Mouse (Mus musculus) hindbrain, embryonic 12.5 days (tissue): ENCODE results near the gene Cisd3. TPM values are rescaled to one million over a fixed set of nuclear protein-coding genes. Genes with fewer than 3 reads are reported as not detected.

Experiments used
- ATAC-seq: fragments of 200-750 bp; cut with Nextera tagmentation; 2 replicates; pipeline ENCODE4 v1.8.0; 2017; ENCODE audit warnings: moderate TSS enrichment; ENCODE audit not compliant: low FRiP score
- H3K27ac ChIP-seq: fragments of 300-500 bp; sonication (generic); 2 replicates; pipeline ENCODE4 v1.5.1; 2016; ENCODE audit warnings: mild to moderate bottlenecking
- H3K27me3 ChIP-seq: fragments of 300-500 bp; sonication (generic); 2 replicates; pipeline ENCODE4 v1.6.1; 2016; ENCODE audit warnings: mild to moderate bottlenecking
- H3K36me3 ChIP-seq: fragments of 300-500 bp; sonication (generic); 2 replicates; pipeline ENCODE4 v1.6.1; 2016; ENCODE audit warnings: mild to moderate bottlenecking
- H3K4me1 ChIP-seq: fragments of 300-500 bp; sonication (generic); 2 replicates; pipeline ENCODE4 v1.6.1; 2016
- H3K4me2 ChIP-seq: fragments of 300-500 bp; sonication (generic); replicated peaks from 2 replicates; pipeline ENCODE4 v1.6.1; 2016; ENCODE audit warnings: mild to moderate bottlenecking
- H3K4me3 ChIP-seq: fragments of 300-500 bp; sonication (generic); 2 replicates; pipeline ENCODE4 v1.5.1; 2016; ENCODE audit warnings: mild to moderate bottlenecking
- H3K9ac ChIP-seq: fragments of 300-500 bp; sonication (generic); 2 replicates; pipeline ENCODE4 v1.6.1; 2016; ENCODE audit warnings: mild to moderate bottlenecking, moderate library complexity
- H3K9me3 ChIP-seq: fragments of 300-500 bp; sonication (generic); replicated peaks from 2 replicates; pipeline ENCODE4 v1.6.1; 2016; ENCODE audit warnings: mild to moderate bottlenecking
- WGBS: fragments of 180-500 bp; shearing (Covaris S2); methylation state at CpG from one replicate; pipeline ENCODE4 v1.1.7; 2016; 5-methylcytosine and 5-hydroxymethylcytosine counted together
- polyA plus RNA-seq: library from polyadenylated mRNA; unstranded; fragments of >200 nt; fragmentation: Nextera tagmentation; extraction: Ambion mirVana; gene quantifications from 2 replicates; pipeline ENCODE4 v1.2.1, GENCODE M21; 2016

Gene Cisd3
- polyA plus RNA-seq, 1 experiment from 2014 or later, result 17.1 TPM

DNA sequence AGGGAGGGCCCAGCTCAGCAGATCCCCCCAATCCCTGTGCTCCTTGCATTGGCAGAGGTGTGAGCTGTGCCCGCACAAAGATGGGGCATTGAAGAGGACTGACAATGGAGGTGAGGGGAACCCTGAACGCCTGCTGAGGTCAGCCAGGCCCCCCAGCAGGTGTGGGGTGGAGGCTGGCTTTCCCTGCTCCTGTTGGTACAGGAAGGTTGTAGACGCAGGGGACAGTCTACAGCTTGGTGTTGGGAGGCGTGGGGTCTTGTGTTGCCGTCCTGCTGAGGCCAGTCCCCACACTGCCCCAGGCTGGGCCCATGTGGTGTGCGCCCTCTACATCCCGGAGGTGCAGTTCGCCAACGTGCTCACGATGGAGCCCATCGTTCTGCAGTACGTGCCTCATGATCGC is 20.2 kb upstream of the Cisd3 start:
- H3K27me3 ChIP-seq, result peaks cover 19% of the 10 kb centered on the region
- no peak overlapping the region; the same call in 1 of the 2 replicates for H3K4me3 ChIP-seq
- peak overlapping the region; percentile 82; the same call in 1 of the 2 replicates for H3K4me2 ChIP-seq
- 90% methylated on average over 13 of the region's 13 CpGs for WGBS
- peaks cover 46% of the 10 kb centered on the region for H3K4me1 ChIP-seq
- no peak for ATAC-seq
- peaks cover 52% of the 10 kb centered on the region for H3K36me3 ChIP-seq
- H3K27ac ChIP-seq, result no peak overlapping the region
- 0 out of 2 replicates have a peak overlapping the region, but pooled peaks have one; percentile 94 for H3K9ac ChIP-seq
- no peaks in the 10 kb centered on the region for H3K9me3 ChIP-seq

DNA sequence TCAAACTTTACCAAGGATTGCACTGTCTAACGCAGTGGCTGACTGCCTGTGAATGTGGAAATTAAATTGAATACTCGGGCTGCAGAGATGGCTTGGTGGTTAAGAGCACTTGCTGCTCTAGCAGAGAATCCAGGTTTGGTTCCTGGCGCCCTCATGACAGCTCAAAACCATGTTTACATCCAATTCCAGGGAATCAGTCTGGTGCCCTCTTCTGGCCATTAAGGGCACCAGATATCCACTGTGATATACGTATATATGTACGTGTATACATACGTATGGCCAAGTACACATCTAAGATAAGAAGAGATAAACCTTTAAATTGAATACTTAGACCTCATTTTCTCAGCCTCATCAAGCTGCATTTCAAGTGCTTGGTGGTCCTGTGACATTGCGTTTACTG is 19.4 kb upstream of the Cisd3 start:
- Histone ChIP-seq H3K4me2 (no peak overlapping the region), H3K27me3 (peaks cover 13% of the 10 kb centered on the region), H3K9ac (no peak overlapping the region), H3K4me1 (peaks cover 44% of the 10 kb centered on the region), H3K27ac (no peak overlapping the region), H3K36me3 (peaks cover 60% of the 10 kb centered on the region), H3K4me3 (no peak overlapping the region), H3K9me3 (no peaks in the 10 kb centered on the region)
- 93% methylated on average over 7 of the region's 7 CpGs for WGBS
- no peak for ATAC-seq

DNA sequence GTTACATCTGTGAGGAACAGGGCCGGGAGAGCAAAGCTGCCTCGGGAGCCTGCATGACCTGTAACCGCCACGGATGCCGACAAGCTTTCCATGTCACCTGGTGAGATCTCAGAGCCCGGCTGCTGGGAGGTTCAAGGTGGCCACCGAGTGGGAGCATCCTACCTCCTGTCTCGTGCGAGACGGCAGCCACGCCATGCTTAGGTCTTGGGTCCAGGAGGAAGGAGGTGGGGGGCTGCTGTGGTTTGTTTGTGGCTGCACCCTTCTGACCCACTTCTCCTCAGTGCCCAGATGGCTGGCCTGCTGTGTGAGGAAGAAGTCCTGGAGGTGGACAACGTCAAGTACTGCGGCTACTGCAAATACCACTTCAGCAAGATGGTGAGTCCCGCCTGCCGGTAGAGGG is 18.8 kb upstream of the Cisd3 start:
- no peaks in the 10 kb centered on the region for H3K9me3 ChIP-seq
- no peak for ATAC-seq

DNA sequence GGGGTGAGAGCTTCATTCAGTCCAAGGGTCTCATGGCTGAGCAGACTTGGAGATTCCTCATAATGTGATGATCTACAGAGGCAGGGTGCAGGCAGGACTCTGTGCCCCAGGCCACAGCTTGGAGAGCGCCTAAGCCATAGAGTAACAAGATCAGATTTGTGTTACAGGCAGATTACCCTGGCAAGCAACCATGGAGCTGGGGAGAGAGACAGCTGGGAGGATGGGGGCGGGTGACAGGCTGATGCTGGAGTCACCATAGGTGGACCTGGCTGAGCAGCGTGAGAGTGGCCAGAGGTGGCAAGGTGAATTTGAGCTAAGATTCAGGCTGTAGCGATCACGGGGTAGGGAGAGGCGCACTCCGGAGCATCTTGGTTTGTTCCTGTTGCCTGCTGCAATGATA is 17.5 kb upstream of the Cisd3 start:
- ATAC-seq, result no peak

More for the DNA sequence above, 18.8 kb upstream of the Cisd3 start:
- no peak overlapping the region for H3K4me3 ChIP-seq
- H3K9ac ChIP-seq, result no peak overlapping the region
- H3K4me1 ChIP-seq, result peaks cover 40% of the 10 kb centered on the region
- WGBS, result 92% methylated on average over 15 of the region's 15 CpGs
- H3K27ac ChIP-seq, result no peak overlapping the region
- no peak overlapping the region for H3K4me2 ChIP-seq
- H3K36me3 ChIP-seq, result peaks cover 66% of the 10 kb centered on the region
- peaks cover 8% of the 10 kb centered on the region for H3K27me3 ChIP-seq

DNA sequence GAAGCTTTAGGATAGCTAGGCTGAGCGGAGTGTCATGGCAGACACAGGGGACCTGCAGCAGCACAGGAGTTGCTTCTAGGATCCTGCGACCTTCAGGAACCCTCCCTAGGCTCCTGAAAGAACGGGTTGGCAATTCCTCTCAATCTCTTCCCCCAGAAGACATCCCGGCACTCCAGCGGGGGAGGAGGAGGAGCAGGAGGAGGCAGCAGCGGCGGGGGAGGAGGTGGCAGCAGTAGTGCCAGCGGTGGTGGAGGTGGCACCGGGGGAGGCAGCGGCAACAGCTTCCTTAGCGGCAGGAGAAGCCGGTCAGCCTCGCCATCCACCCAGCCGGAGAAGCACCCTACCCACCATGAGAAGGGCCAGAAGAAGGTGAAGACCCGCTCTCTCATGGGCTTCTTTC is 16.4 kb upstream of the Cisd3 start:
- 58% methylated on average over 12 of the region's 15 CpGs for WGBS
- 0 out of 2 replicates have a peak overlapping the region, but pooled peaks have one; percentile 5 for H3K4me2 ChIP-seq
- no peaks in the 10 kb centered on the region for H3K9me3 ChIP-seq
- H3K4me3 ChIP-seq, result no peak overlapping the region
- H3K9ac ChIP-seq, result 0 out of 2 replicates have a peak overlapping the region, but pooled peaks have one; percentile 38
- H3K27ac ChIP-seq, result peak overlapping the region; percentile 40; the same call in 1 of the 2 replicates
- H3K27me3 ChIP-seq, result no peaks in the 10 kb centered on the region
- H3K4me1 ChIP-seq, result peaks cover 34% of the 10 kb centered on the region
- H3K36me3 ChIP-seq, result peaks cover 90% of the 10 kb centered on the region
- ATAC-seq, result no peak

More for the DNA sequence above, 17.5 kb upstream of the Cisd3 start:
- Histone ChIP-seq H3K9ac (no peak overlapping the region), H3K27ac (no peak overlapping the region), H3K4me3 (no peak overlapping the region), H3K4me1 (peaks cover 35% of the 10 kb centered on the region), H3K36me3 (peaks cover 79% of the 10 kb centered on the region), H3K4me2 (no peak overlapping the region), H3K9me3 (no peaks in the 10 kb centered on the region), H3K27me3 (no peaks in the 10 kb centered on the region)
- 92% methylated on average over 7 of the region's 7 CpGs for WGBS

DNA sequence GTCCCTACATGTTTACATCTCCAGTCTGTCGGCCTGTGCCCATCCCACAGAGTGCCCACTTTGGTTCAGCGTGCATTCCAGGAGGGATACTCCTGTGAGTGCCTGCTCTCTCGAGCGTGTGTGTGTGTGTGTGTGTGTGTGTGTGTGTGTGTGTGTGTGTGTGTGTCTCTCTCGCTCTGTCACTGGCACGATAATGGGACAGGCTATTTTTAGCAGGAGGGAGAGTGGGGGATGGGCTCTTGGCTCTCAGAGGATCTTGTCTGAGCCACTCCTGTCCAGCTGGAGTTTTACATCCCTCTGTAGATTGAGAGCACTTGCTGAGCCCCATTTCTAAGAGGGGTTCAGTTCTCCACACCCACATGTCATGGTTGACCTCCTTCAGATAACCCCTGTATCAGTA is 15.8 kb upstream of the Cisd3 start:
- no peaks in the 10 kb centered on the region for H3K9me3 ChIP-seq
- H3K9ac ChIP-seq, result peak overlapping the region; percentile 18; the same call in 1 of the 2 replicates
- no peak overlapping the region for H3K4me3 ChIP-seq
- peaks cover 28% of the 10 kb centered on the region for H3K4me1 ChIP-seq
- no peaks in the 10 kb centered on the region for H3K27me3 ChIP-seq
- H3K27ac ChIP-seq, result peak overlapping the region; percentile 4
- 40% methylated on average over 5 of the region's 6 CpGs for WGBS
- H3K36me3 ChIP-seq, result peaks cover 96% of the 10 kb centered on the region
- no peak for ATAC-seq
- H3K4me2 ChIP-seq, result no peak overlapping the region

DNA sequence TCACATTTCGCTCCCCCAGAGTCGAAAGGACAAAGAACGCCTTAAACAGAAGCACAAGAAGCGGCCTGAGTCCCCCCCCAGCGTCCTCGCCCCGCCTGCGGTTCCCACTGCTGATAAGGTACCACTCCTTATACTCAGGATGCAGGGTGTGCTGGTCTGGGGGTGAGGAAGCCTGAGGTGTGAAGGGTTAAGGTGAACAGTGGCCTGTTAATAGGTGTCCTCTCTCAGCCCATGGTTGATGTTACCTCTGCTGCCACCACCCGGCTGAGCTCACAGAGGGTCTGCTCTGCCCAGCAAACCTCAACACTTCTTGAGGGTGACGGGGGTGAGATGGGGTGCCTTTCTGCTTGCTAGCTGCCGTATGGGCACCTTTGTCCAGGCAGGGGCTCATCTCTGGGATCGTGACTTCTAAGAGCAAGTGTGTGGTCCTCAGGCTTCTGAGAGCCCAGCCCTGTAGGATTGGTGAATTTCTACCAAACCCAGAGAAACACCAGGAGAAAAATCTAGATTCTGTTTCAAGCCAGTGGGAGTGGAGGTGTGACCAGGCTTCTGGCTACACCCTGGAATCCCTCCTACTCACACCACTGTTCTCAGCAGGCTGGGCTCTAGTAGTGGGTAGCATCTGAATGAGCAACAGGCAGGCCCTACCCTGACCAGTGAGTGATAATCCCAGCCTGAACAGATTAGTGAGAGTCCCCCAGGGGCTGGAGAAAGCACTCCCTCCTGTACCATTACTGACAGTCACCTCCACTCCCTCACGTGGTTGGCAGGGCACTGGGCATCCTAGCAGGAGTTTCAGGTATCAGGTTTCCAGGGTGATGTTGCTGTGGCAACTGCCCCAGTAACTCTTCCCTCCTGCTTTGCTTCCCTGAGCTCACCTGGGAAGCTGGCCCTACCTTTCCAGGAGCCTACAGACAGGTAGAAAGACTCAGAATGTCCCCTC is 15.1 kb upstream of the Cisd3 start:
- peaks cover 99% of the 10 kb centered on the region for H3K36me3 ChIP-seq
- WGBS, result 69% methylated on average over 13 of the region's 13 CpGs

DNA sequence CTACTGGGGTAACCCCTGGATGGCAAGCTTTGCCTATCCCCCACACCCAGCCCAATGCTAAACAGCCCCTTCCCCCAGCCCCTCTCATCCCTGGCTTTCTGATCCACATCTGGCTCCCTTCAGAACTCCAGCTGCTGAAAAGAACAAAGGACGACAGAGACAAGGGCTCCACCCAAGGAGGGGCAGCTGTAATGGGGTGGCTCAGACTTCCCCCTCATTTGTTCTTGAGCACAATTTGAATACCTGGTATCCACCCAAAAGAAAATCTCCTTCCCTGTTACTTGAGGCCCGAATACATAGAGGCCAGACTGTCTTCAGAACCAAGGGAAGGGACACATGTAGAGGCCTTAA is 14.5 kb upstream of the Cisd3 start:
- Histone ChIP-seq H3K4me1 (peaks cover 21% of the 10 kb centered on the region), H3K27ac (no peak overlapping the region), H3K9ac (no peak overlapping the region), H3K4me3 (no peak overlapping the region), H3K27me3 (no peaks in the 10 kb centered on the region), H3K4me2 (no peak overlapping the region), H3K9me3 (no peaks in the 10 kb centered on the region), H3K36me3 (peaks cover 99% of the 10 kb centered on the region)
- ATAC-seq, result no peak
- 47% methylated on average over 2 of the region's 2 CpGs for WGBS

More for the DNA sequence above, 15.1 kb upstream of the Cisd3 start:
- Histone ChIP-seq H3K9me3 (no peaks in the 10 kb centered on the region), H3K4me3 (no peak overlapping the region), H3K4me2 (no peak overlapping the region), H3K9ac (no peak overlapping the region), H3K4me1 (peaks cover 21% of the 10 kb centered on the region), H3K27me3 (no peaks in the 10 kb centered on the region), H3K27ac (0 out of 2 replicates have a peak overlapping the region, but pooled peaks have one; percentile 4)
- ATAC-seq, result no peak

DNA sequence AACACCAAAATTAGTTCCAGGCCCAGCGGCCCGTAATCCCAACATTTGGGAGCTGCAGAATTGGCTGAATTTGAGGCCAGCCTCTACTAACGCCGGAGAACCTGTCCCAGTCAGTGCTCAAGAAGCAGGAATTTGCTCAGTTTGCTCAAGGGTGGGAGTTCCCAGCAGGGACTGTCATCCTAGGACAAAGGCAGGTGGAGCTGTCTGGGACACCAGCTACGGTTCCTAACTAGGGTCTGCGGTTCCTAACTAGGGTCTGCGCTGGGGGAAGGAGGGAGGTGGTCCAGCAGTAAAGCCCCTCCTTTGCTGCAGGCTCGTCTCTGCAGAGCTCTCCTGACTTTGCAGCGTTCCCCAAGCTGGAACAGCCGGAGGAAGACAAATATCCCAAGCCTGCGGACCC is 12.5 kb upstream of the Cisd3 start:
- no peak overlapping the region for H3K4me3 ChIP-seq
- no peaks in the 10 kb centered on the region for H3K27me3 ChIP-seq
- peaks cover 99% of the 10 kb centered on the region for H3K36me3 ChIP-seq
- H3K27ac ChIP-seq, result no peak overlapping the region
- no peaks in the 10 kb centered on the region for H3K9me3 ChIP-seq
- 86% methylated on average over 11 of the region's 11 CpGs for WGBS
- H3K4me2 ChIP-seq, result no peak overlapping the region
- ATAC-seq, result no peak
- 0 out of 2 replicates have a peak overlapping the region, but pooled peaks have one; percentile 8 for H3K9ac ChIP-seq
- H3K4me1 ChIP-seq, result peaks cover 27% of the 10 kb centered on the region

DNA sequence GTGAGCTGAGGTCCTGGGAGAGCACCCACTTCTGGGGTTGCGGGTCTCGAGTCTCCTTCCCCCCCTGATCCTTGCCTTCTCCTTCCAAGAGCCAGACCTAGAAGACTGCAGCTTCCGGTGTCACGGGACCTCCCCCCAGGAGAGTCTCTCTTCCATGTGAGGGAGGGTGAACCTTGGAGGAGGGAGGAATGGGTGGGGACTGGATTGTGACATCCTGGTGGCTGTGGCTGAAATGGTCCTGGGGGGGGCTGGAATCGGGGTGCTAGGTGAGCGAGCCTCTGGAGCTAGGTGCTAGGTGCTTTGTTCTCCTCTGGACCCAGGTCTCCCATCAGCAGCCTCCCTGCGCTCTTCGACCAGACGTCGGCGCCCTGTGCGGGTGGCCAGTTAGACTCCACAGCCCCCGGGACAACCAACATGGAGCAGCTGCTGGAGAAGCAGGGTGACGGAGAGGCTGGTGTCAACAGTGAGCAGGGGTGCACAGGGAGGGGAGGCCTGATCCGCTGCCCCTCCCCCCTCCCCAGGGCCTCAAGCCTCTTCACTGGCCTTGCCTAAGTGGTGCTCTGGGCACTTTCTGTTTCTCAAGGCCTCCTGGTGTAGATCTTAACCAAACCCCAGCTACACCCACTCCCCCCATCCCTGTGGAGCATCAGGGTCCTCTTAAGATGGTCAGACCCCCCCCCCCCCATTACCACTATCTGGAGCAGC is 9.4 kb upstream of the Cisd3 start:
- no peak overlapping the region for H3K4me2 ChIP-seq
- no peak overlapping the region for H3K4me3 ChIP-seq
- no peaks in the 10 kb centered on the region for H3K9me3 ChIP-seq
- H3K4me1 ChIP-seq, result peaks cover 9% of the 10 kb centered on the region; the same call in 1 of the 2 replicates
- no peak overlapping the region for H3K9ac ChIP-seq
- no peak for ATAC-seq
- no peaks in the 10 kb centered on the region for H3K27me3 ChIP-seq
- H3K36me3 ChIP-seq, result peaks cover 94% of the 10 kb centered on the region
- 83% methylated on average over 15 of the region's 15 CpGs for WGBS
- H3K27ac ChIP-seq, result no peak overlapping the region

DNA sequence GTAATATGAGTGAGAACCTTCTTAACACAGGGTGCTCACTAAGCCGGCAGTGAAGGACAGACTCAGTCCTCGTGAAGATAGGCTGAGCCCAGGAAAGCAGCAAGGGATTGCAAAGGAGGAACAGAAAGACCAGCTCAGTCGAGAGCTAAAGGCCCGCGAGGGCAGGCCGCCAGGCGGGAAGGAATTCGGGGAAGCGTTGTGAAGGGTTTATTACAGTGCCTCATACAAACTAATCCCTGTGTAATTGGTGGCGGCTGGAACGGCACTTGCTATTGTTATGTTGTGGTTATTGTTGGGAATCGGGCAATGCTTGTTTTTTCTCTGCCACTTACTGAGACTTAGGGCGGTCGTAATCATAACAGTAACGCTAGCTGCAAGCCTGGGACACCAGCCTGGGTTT is 8.2 kb upstream of the Cisd3 start:
- Histone ChIP-seq H3K4me3 (no peak overlapping the region), H3K27ac (no peak overlapping the region), H3K4me2 (no peak overlapping the region), H3K9me3 (no peaks in the 10 kb centered on the region), H3K9ac (no peak overlapping the region), H3K4me1 (peaks cover 9% of the 10 kb centered on the region; the same call in 1 of the 2 replicates), H3K27me3 (no peaks in the 10 kb centered on the region), H3K36me3 (peaks cover 94% of the 10 kb centered on the region)
- no peak for ATAC-seq
- WGBS, result 64% methylated on average over 15 of the region's 15 CpGs

DNA sequence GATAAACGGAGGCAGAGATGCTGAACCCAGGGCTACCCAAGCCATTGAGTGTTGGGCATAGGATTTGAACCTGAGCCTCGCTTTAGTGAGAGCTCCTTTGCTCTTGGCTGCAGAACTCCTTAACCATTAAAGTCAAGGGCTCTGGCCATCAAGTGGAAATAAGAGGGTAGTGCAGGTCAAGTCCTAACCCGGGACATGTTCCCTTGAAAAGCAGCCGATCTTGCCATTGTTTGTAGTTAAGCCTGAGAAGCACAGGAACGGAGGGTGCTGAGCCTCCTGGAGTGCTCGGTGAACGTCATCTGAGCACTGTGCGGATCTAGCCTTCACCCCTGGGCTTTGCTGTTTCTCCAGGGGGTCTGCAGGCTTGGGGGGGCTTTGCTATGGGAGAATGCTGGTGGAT is 7.8 kb upstream of the Cisd3 start:
- 54% methylated on average over 8 of the region's 8 CpGs for WGBS
- peaks cover 93% of the 10 kb centered on the region for H3K36me3 ChIP-seq
- H3K9me3 ChIP-seq, result no peaks in the 10 kb centered on the region
- no peak overlapping the region for H3K4me3 ChIP-seq
- no peak overlapping the region for H3K27ac ChIP-seq
- no peak overlapping the region for H3K9ac ChIP-seq
- no peak for ATAC-seq
- H3K27me3 ChIP-seq, result no peaks in the 10 kb centered on the region
- peaks cover 9% of the 10 kb centered on the region; the same call in 1 of the 2 replicates for H3K4me1 ChIP-seq
- H3K4me2 ChIP-seq, result no peak overlapping the region
